15 mouse cellular contexts compared by ENCODE assay signal in genomic region chr5:144688371-144688770, GRCm38 (mm10).
DNase-seq lines count a peak whose midpoint lies in the region; ATAC-seq and TF ChIP-seq lines count a peak whose summit lies in the region.
"Had no signal": no experiment of that assay in that cellular context is flagged by ENCODE, and none has a peak within 500 bp of the region (broad histone marks: within the 10 kb centered on the region; RNA-seq: fewer than 3 reads in every experiment).

No protein-coding gene starts in this region.

- no peak overlapping the region for H3K9ac ChIP-seq in heart, postnatal 0 days (replicated peaks; ENCODE audit: low read depth, low read length)
- no peak overlapping the region for H3K9ac ChIP-seq in kidney, postnatal 0 days (ENCODE audit: low read depth, low read length)
- H3K9ac ChIP-seq in kidney, embryonic 14.5 days (ENCODE audit: low read depth, low read length) = no peak overlapping the region
- H3K9ac ChIP-seq in midbrain, embryonic 11.5 days (ENCODE audit: low read length) = no peak overlapping the region
- H3K9ac ChIP-seq in midbrain, embryonic 13.5 days (replicated peaks) = no peak overlapping the region
- H3K9ac ChIP-seq: embryonic facial prominence, embryonic 12.5 days; liver, embryonic 12.5 days had no signal

- no peaks in the 10 kb centered on the region for H3K36me3 ChIP-seq in heart, postnatal 0 days (replicated peaks; ENCODE audit: control insufficient read depth, insufficient read depth, low read length)
- no peaks in the 10 kb centered on the region for H3K36me3 ChIP-seq in kidney, postnatal 0 days (ENCODE audit: insufficient read depth, low read length)
- H3K36me3 ChIP-seq in kidney, embryonic 14.5 days (ENCODE audit: control insufficient read depth, insufficient read depth, low read length) = no peaks in the 10 kb centered on the region
- H3K36me3 ChIP-seq in midbrain, embryonic 11.5 days (ENCODE audit: control insufficient read depth, insufficient read depth, low read length) = no peaks in the 10 kb centered on the region
- no peaks in the 10 kb centered on the region for H3K36me3 ChIP-seq in midbrain, embryonic 13.5 days
- H3K36me3 ChIP-seq: embryonic facial prominence, embryonic 12.5 days; liver, embryonic 12.5 days had no signal

- no peak for TF ChIP-seq EP300 in heart, postnatal 0 days (IDR thresholded peaks at IDR 0.05; ENCODE audit: low read depth)

- H3K4me3 ChIP-seq in heart, postnatal 0 days (ENCODE audit: low read depth, low read length) = no peak overlapping the region
- no peak overlapping the region for H3K4me3 ChIP-seq in kidney, postnatal 0 days (replicated peaks; ENCODE audit: low read depth, low read length)
- H3K4me3 ChIP-seq in kidney, embryonic 14.5 days (ENCODE audit: low read length) = no peak overlapping the region
- H3K4me3 ChIP-seq in midbrain, embryonic 11.5 days (ENCODE audit: low read depth, low read length) = no peak overlapping the region
- no peak overlapping the region for H3K4me3 ChIP-seq in midbrain, embryonic 13.5 days (replicated peaks)
- H3K4me3 ChIP-seq: embryonic facial prominence, embryonic 12.5 days; liver, embryonic 12.5 days had no signal

- H3K27me3 ChIP-seq in heart, postnatal 0 days (ENCODE audit: control insufficient read depth, insufficient read depth, low read length) = no peaks in the 10 kb centered on the region
- H3K27me3 ChIP-seq in kidney, postnatal 0 days (ENCODE audit: insufficient read depth, low read length) = no peaks in the 10 kb centered on the region
- no peaks in the 10 kb centered on the region for H3K27me3 ChIP-seq in kidney, embryonic 14.5 days (ENCODE audit: control insufficient read depth, insufficient read depth, low read length)
- H3K27me3 ChIP-seq in midbrain, embryonic 11.5 days (ENCODE audit: control insufficient read depth, insufficient read depth, low read length) = no peaks in the 10 kb centered on the region
- H3K27me3 ChIP-seq in midbrain, embryonic 13.5 days = no peaks in the 10 kb centered on the region
- H3K27me3 ChIP-seq: embryonic facial prominence, embryonic 12.5 days; liver, embryonic 12.5 days had no signal

- H3K4me1 ChIP-seq in heart, postnatal 0 days (ENCODE audit: control insufficient read depth, insufficient read depth) = no peaks in the 10 kb centered on the region
- no peaks in the 10 kb centered on the region for H3K4me1 ChIP-seq in kidney, postnatal 0 days (replicated peaks; ENCODE audit: insufficient read depth, low read length)
- H3K4me1 ChIP-seq in kidney, embryonic 14.5 days (ENCODE audit: control insufficient read depth, insufficient read depth, low read length) = no peaks in the 10 kb centered on the region
- peaks cover 4% of the 10 kb centered on the region for H3K4me1 ChIP-seq in midbrain, embryonic 11.5 days (ENCODE audit: control insufficient read depth, insufficient read depth, low read length)
- H3K4me1 ChIP-seq in midbrain, embryonic 13.5 days (replicated peaks) = peaks cover 10% of the 10 kb centered on the region
- H3K4me1 ChIP-seq: liver, embryonic 12.5 days had no signal

- 53% methylated on average over 4 of the region's 4 CpGs for WGBS in heart, postnatal 0 days
- 66% methylated on average over 4 of the region's 4 CpGs for WGBS in kidney, postnatal 0 days
- 76% methylated on average over 4 of the region's 4 CpGs for WGBS in kidney, embryonic 14.5 days
- 70% methylated on average over 4 of the region's 4 CpGs for WGBS in midbrain, embryonic 11.5 days
- WGBS in midbrain, embryonic 13.5 days = 71% methylated on average over 4 of the region's 4 CpGs

- no peak for ATAC-seq in cerebellum, adult (ENCODE audit: insufficient number of reproducible peaks, low FRiP score, low TSS enrichment)
- ATAC-seq in heart, postnatal 0 days (ENCODE audit: insufficient read depth, low read depth) = no peak
- ATAC-seq in kidney, postnatal 0 days (replicated peaks; ENCODE audit: low FRiP score, low read depth) = no peak
- ATAC-seq in kidney, embryonic 14.5 days (ENCODE audit: low FRiP score, low TSS enrichment) = no peak
- no peak for ATAC-seq in midbrain, embryonic 11.5 days (ENCODE audit: low FRiP score)
- ATAC-seq in midbrain, embryonic 13.5 days = no peak
- ATAC-seq: liver, embryonic 12.5 days had no signal

- no peaks in the 10 kb centered on the region for H3K9me3 ChIP-seq in heart, postnatal 0 days (replicated peaks; ENCODE audit: control insufficient read depth, low read length)
- H3K9me3 ChIP-seq in kidney, postnatal 0 days (replicated peaks; ENCODE audit: low read length) = no peaks in the 10 kb centered on the region
- H3K9me3 ChIP-seq in kidney, embryonic 14.5 days (ENCODE audit: control insufficient read depth, low read length) = no peaks in the 10 kb centered on the region
- no peaks in the 10 kb centered on the region for H3K9me3 ChIP-seq in midbrain, embryonic 11.5 days (ENCODE audit: control insufficient read depth, low read length)
- H3K9me3 ChIP-seq in midbrain, embryonic 13.5 days = no peaks in the 10 kb centered on the region
- H3K9me3 ChIP-seq: embryonic facial prominence, embryonic 12.5 days; liver, embryonic 12.5 days had no signal

- peak; percentile 62 to 70 for DNase-seq in cerebellum, postnatal 10 days
- peak; percentile 6 for DNase-seq in heart, postnatal 0 days (ENCODE audit: low spot score)
- no peak for DNase-seq in heart, postnatal 25 days (ENCODE audit: low spot score)
- peak; percentile 8 for DNase-seq in kidney, postnatal 0 days (ENCODE audit: low spot score)
- peak; percentile 2 for DNase-seq in midbrain, embryonic 11.5 days (ENCODE audit: low spot score, missing footprints)
- DNase-seq: cerebellum, adult 11-12 months; gastrocnemius, postnatal 25 days; layer of hippocampus, postnatal 36 days; right cerebral cortex, adult 18-20 months; thymus, postnatal 4 days had no signal

- no peak overlapping the region for H3K27ac ChIP-seq in heart, postnatal 0 days (ENCODE audit: low read depth)
- H3K27ac ChIP-seq in kidney, postnatal 0 days = no peak overlapping the region
- no peak overlapping the region for H3K27ac ChIP-seq in kidney, embryonic 14.5 days (ENCODE audit: low read depth, low read length)
- no peak overlapping the region for H3K27ac ChIP-seq in midbrain, embryonic 11.5 days (ENCODE audit: low read depth, low read length)
- no peak overlapping the region; the same call in 1 of the 2 replicates for H3K27ac ChIP-seq in midbrain, embryonic 13.5 days
- H3K27ac ChIP-seq: embryonic facial prominence, embryonic 12.5 days; liver, embryonic 12.5 days had no signal

- intact Hi-C loops in heart, postnatal 25 days (cut with DNase I) = no loop called here

- no peak for TF ChIP-seq CTCF in heart, postnatal 0 days (IDR thresholded peaks at IDR 0.05; ENCODE audit: low read depth)
- no peak for TF ChIP-seq CTCF in kidney, postnatal 0 days (IDR thresholded peaks at IDR 0.05; ENCODE audit: low read depth)

- no peak overlapping the region for H3K4me2 ChIP-seq in heart, postnatal 0 days (ENCODE audit: low read depth, low read length)
- no peak overlapping the region for H3K4me2 ChIP-seq in kidney, postnatal 0 days (ENCODE audit: low read length)
- no peak overlapping the region for H3K4me2 ChIP-seq in kidney, embryonic 14.5 days (replicated peaks; ENCODE audit: low read depth, low read length)
- H3K4me2 ChIP-seq in midbrain, embryonic 11.5 days = no peak overlapping the region
- no peak overlapping the region for H3K4me2 ChIP-seq in midbrain, embryonic 13.5 days (replicated peaks)
- H3K4me2 ChIP-seq: embryonic facial prominence, embryonic 12.5 days; liver, embryonic 12.5 days had no signal
